Mouse (Mus musculus) T-helper 2 cell (primary cell): ENCODE measurements around the gene Ptprk.

Experiments used
- in situ Hi-C: fragments of 300-600 bp; cut with MboI, MseI; formaldehyde crosslinking; loops from one replicate; pipeline ENCODE4 v1.15.1; 2025; ENCODE audit warnings: high pct_unique_total_duplicates

Gene Ptprk

DNA sequence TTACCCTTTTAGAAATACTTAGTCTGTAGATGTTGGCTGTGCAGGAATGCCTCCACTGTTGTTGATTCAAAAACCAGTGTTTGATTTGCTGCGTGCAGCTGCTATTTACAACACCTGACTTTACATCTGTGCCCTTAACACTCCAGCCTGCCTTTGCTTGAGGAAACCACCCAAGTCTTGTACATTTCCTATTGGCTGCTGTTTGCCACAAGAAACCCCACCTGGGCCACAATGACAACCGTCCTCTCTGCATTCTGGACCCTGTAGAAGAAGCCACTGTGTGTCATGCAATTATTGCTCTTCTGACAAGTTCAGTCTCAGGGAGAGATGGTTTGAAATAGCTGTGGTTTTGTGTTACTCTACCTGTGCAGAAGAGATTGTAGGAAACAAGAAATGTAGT, 439.0 kb downstream of the Ptprk start:
- in situ Hi-C loops: loop anchor here (10.0 kb wide), 2 partner anchors 81 to 151 kb away; partner anchors contain the start of gene Themis

DNA sequence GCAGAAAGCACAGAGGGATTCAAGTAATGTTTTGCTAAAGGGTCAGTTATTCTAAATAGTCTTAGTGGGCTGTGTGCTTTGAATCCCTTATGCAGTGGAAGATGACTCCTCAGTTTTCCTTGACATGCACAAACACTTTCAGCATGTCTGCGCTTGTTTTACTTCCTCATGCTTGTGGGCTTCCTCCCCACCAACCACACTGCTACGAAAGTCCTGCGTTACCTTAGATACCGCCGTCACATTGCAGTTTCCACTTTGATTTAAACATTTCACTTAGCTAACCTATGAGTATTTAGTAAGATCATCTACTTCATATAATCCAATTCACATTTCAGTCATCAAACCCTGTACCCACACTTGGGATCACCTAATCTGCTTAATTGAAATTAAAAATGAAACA, 441.5 kb downstream of the Ptprk start:
- in situ Hi-C loops: loop anchor here (10.0 kb wide), 2 partner anchors 79 to 149 kb away; partner anchors contain the start of gene Themis

DNA sequence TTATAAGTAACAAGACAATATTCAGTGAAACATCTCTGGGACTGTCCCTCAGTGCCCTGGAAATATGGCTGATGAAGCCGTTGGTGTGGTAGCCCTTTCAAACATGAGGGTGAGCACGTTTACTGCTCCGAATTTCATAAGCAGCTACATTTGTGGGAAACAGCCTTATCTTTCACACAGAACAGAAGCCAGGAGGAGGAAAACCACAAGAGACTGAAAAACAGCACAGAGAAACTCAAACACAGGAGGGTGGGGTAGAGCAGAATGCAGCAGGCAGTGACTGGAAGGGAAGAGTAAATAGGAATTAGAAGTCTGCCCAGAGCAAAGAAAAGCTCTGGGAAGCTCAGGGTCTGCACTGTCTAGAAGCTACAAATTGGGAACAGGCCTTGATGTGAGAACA, 443.7 kb downstream of the Ptprk start:
- in situ Hi-C loops: loop anchor here (10.0 kb wide), 2 partner anchors 77 to 147 kb away; partner anchors contain the start of gene Themis

DNA sequence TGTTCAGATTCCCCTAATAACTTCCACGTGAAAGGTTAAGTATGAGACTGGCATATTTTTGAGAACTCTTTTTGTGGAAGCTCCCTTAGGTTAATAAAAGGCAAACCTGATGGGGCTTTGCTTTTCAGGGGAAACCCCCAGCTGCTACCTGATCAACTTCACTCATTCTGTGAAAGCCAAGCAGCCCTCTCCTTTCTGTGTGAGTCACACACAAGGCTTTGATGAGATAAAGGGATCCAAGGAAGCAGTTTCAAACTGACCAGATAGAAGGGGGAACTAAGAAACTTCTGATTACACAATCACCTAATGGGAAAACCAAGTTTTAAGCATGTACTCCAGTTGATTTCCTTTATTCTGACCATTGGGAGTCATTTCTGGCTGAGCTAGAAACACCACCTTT, 445.2 kb downstream of the Ptprk start:
- in situ Hi-C loops: loop anchor here (10.0 kb wide), 2 partner anchors 75 to 145 kb away; partner anchors contain the start of gene Themis

DNA sequence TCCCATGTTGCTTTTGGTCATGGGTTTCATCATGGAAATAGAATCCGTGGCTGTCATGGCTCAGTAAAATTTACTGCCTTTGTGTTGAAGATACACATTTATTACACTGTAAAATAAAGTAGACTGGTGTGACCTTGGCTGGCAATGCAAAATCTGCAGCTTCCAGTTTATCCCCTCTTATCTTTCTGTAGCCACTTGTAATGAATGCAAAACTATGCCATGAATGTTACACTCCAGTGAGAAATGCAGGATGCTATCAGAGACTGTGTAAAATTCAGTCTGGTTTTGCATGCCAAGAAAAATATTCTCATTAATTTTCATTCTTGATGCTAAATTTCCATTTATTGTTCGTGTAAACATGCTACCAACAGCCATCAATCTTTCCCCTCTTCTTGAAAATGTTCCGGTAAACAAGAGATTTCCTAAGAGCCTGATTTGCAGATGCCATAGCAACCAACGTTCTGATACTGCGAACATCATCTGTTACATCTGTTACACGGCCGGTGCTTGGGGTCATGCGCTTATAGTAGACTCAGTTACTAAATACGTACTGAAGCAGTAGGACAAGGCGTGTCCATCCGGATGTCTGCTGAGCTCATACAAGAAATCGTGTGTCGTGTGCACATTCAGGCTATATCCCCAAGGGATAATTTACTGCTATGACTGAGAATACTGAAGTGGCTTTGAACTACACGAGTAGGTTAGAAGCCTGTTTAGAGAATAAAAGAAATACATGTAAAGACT, 449.5 kb downstream of the Ptprk start:
- in situ Hi-C loops: no loop called here

DNA sequence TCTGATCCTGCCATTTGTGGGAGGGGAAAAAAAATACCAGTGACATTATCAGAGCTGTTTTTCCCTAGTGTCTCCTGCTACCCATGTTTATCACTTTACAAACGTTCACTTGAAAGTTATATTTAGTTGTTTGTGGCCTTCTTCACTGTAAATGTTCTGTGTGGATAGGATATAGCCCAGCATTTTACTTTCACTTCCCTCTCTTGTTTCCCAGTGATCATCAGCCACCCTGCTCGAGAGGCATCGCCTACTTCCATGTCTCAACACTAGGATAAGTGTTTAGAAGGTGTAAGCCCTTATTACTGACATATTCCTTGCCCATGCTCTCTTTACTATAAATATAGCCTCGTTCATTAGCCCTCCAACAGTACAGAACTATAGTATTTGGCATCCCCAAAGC, 466.0 kb downstream of the Ptprk start:
- in situ Hi-C loops: no loop called here

DNA sequence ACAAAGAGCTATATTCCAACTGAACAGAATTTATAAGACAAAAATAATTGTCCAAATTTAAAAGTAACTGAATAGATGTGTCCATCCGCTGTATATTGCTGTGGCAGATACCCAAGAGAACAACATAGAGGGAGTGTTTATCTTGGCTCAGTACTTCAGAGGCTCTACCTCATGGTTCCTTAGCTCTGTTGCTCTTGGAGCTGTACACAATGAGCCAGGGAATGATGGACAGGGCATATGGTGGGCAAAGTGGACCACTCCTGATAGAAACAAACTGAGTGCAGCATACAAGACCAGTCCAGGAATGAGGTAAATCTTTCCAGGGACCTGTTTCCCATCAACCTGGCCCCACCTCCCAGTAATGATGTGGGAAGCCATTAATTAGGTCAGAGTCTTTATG, 468.1 kb downstream of the Ptprk start:
- in situ Hi-C loops: no loop called here

DNA sequence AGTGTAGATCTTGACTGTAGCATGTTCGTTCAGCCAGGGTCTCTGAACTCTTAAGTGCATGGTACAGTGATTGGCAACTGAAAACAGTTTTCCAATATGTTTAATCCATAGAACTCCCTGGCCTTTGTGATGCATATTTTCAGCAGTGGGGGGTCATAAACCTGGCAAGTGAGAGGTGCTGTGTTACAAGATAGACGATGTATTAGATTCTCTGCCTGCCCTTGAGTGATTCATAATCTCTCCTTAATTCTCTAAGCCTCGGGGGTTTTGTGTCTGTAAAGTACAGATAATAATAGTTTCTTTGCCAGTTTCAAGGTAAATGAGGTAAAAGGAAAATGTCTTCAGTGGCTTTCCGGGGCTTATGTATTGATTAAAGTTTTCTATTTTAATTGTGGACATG, 475.9 kb downstream of the Ptprk start:
- in situ Hi-C loops: no loop called here

DNA sequence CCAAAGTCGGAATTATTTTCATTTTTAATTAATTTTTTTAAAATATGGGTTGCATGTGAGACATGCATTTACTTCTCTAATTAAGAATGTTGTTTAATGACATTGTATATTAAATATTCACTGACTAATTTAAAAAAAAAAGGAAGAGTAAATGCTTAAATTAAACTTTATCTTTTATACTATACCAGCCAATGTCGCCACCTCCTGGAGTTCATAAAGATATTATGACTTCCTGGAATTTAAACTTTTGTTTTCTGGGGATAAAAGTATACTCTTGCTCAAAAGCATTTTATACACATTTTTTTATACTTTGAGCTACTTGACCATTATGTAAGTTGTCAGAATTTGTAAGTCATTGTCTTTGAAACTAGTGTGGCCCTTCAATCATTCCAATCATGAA, 477.4 kb downstream of the Ptprk start:
- in situ Hi-C loops: no loop called here

DNA sequence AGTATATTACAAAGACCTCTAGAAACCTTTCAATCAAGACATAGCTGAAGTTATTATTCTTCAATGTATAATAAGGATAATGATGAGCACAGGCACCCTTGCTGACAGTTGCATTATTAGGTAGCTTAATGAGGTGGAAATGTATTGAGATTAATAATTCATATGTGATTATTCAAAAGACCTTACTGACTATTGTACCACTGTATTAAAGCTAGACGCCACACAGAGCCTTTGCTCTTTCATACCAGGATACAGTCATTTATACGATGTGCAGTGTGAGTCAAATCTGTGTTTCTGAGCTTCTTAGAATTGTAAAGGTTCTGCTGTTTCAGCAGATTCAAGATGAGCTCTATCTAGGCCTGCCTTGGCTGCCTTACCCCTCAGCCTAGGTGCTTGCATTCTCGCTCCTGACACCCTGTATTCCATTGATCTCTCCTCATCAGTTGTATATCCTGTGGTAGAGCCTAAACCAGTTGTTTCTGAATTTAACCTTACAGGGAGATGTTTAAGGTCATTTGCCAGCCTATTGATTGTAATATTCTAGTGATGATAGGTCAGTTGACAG, 489.6 kb downstream of the Ptprk start:
- in situ Hi-C loops: no loop called here

DNA sequence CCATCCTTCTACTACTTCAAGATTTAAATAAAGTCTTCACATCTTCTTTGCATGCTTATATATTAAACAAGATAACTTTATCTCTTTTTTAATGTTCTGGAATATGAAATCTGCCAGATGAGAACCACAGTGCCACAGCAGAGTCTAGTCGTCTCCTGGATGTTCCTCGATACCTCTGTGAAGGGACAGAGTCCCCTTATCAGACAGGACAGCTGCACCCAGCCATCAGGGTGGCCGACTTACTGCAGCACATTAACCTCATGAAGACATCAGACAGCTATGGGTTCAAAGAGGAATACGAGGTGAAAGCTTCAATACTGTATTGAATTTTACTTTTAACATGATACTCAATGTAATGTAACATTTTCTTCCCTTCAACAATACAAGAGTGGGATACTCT, 491.8 kb downstream of the Ptprk start:
- in situ Hi-C loops: no loop called here

DNA sequence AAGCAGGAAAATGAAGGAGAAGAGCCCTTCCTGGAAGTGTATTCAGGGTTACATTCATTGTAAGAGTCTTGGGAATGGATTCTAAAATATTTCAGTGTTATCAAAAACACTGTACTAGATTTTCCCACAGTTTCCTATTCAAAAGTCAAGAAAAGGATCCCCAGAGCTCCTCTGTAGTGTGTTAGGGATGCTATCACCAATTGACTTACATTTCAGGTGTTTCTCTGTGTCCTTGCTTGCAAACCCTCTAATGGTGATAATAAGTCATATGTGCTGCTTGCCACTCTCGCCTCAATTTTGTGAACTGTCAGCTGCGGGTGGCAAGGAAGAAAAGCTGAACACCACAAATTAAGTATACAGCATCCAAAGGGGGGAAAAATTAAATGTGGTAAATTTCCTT, 492.2 kb downstream of the Ptprk start:
- in situ Hi-C loops: no loop called here

DNA sequence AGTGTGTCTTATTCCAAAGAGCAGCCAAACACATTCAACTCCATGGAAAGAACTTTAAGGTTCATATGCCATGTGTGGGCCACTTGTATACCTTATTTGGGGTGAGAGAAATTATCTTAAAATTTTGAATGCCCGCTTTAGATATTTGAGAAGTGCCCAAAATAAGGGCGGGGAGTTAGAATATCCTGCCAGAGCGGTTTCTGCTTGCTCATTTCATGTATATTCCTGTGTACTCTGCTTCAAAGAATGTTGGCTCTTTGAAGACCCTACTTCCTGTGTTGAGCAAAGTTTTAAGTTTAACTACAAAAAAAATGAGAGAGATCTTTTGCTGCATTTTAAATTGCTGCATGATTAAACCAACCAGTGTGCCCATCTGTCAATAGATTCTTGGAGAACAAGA, 492.8 kb downstream of the Ptprk start:
- in situ Hi-C loops: no loop called here

DNA sequence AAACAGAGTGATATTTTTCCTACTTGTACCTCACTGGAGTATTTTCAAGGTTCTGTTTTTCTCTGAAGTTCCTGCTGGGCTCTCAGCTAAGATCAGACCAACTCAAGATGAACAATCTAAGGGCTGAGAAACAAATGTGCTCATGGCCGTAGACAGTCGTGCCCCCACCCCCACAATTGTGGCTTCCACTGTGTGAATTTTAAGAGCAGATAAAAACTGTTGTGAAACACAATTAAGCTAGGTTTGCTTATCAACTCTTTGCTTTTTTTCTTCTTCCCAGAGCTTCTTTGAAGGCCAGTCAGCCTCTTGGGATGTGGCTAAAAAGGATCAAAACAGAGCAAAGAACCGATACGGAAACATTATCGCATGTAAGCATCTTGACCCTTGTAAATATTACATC, 493.4 kb downstream of the Ptprk start:
- in situ Hi-C loops: no loop called here

DNA sequence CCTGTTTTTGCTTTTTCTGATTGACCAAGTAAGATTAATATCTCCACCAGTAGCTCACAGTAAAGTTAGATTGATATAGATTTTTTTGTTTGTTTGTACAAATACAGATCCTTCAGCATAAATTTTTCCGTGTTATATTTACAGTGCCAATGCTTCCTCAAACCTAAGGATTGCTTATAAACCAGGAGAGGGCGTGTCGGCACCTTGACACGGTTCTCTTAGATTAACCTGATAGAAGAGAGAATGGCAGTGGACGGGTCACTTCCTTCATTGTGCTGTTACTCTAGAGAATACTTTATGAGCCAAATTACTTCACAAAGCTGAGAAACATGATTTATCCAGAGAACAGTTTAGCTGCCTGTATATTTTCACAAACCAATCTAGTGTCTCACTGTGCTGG, 505.0 kb downstream of the Ptprk start:
- in situ Hi-C loops: no loop called here

DNA sequence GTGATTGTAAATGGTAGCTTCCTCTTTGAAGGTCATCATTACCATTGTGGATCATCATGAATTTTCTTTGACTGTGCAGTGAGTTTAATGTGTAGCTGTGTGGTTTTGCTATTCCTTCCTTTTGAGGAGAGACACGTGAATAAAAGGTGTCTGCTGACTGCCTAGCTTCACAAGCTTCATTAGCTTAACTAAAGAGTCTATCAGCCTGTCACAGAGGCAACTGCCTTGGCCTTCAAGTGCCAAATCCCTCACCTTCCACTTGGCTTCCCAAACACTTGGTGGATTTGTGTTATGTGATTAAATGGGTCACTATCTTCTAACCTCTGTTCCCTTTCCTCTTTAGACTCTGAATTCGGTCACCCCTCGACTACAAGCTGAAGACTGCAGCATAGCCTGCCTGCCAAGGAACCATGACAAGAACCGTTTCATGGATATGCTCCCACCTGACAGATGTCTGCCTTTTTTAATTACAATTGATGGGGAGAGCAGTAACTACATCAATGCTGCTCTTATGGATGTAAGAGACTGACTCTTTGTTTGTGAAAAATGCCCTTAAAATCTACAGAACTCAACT, 512.0 kb downstream of the Ptprk start:
- in situ Hi-C loops: no loop called here

DNA sequence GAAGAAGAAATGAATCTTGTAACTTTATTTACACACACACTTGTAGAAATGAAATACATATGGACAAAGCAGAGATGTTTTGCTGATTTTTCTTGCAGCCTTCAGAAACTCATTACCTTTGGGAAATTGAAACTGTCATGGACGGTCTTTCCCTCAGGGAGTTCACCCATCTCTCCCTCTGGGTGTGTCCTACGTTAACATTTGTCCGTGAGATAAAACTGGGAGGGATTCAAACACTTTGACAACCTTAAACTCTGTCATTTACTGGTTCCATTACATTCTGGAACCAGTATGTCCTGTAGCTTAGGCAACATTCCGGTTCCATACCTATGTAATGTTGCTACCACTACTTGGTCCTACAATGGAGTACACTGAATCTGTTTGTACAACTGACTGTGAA, 513.8 kb downstream of the Ptprk start:
- in situ Hi-C loops: no loop called here

DNA sequence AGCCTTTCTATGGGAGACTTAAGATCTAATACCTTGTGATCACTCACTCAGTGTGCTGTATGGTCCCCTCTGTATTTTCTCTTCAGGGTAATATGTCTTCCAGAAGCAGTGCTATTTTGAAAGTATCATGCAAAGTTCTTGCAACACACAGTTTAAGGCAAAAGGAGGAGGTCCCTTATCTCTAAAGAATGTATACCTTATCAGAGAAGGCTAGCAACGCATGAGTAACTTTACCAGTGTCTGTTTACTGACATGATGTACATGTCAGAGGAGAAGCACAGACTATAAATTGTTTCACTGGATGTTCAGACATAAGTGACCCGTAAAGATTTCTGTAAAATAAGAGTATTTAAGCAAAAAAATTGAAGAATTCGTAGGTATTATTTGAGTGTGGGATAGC, 516.2 kb downstream of the Ptprk start:
- in situ Hi-C loops: loop anchor here (10.0 kb wide), 1 partner anchor 76 kb away; no protein-coding TSS in a partner anchor

DNA sequence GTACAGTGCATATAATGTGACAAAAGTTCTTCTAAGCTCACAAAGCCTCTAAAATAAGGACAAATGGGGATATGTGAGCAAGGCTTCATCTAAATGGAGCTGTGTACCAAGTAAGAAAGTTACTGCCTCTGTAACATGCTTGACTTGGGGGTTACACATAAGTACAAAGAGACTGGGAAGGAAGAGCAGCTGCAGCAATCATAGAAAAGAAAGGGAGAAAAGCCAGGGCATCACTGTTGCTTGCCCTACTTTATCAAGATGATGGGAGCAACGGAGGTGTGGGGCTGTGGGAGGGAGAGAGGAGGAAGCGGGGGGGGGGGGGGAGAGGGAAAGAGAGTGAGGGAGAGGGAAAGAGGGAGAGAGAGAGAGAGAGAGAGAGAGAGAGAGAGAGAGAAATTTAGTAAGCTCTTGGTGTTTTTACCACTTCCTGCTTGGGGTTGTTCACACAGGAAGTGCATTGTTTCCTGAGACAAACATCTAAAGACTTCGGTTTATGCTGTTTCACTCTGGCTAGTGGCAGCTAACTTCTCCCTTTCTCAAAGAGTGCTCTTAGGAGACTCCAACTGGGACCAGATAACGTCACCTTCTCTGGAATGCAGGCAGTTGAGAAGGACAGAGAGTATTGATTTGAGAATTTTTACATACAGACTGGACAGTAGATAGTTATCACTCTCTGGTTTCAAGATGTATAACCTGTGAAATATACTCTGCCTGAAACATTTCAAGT, 519.1 kb downstream of the Ptprk start:
- in situ Hi-C loops: loop anchor here (10.0 kb wide), 1 partner anchor 79 kb away; no protein-coding TSS in a partner anchor

DNA sequence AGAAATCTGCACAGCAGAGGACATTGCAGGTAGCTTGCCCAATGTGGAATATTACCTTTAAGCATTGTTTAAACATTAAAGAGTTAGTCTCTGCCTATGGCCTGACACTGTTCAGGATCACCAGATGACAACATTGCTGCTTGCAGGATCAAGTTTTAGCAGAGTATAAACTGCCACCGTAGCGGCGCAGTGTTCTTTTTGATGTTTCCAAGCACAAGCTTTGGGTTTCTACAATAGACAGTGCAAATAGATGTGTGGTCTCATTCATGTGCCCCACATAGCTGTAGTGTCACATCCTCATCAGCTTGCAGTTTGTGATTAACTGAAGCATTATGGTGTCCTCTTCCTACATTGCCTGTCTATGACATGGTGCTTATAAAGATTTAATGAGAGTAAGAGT, 522.3 kb downstream of the Ptprk start:
- in situ Hi-C loops: loop anchor here (10.0 kb wide), 1 partner anchor 82 kb away; no protein-coding TSS in a partner anchor

DNA sequence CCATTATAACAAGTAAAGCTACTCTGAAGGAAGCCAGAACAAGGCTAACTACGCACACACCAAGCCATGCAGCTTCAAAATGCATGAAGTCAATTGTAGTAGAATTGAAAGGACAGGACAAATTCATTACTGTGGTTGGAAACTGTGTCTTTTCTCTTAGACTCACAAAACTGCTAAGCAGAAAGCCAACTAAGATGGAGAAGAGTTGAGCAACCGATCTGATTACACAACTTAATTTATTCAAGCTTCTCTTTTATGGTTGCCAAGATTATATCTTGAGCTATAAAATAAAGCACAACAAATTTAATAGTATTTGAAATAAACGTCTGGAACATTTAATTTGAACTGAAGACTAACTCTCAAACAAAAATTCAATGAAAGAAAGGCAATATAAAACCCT, 534.5 kb downstream of the Ptprk start:
- in situ Hi-C loops: no loop called here

DNA sequence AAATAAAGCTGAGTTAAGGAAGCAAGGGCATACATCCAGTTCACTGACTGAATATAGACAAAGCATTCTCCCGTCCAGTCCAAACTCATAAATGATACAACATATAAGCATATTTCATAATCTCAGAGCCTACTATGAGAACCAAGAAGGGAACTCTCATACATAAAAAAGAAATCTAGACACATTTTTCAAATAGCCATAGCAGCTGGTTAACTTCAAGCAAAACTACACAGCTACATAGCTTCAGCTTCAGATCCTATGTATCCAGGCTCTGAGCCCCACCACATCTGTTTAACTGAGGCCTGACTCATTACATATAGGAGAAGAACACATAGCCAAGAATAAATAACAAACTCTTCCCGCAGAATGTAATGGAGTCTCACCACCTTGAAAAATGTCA, 539.8 kb downstream of the Ptprk start:
- in situ Hi-C loops: no loop called here
